Mouse (Mus musculus): ENCODE measurements at regions not wholly inside any gene's neighbourhood (a gene's known extent, or its start where the extent isn't known, plus 50 kb on each side); places are given as distances from the start of the nearest gene placed in this dataset.

- WGBS = 49% methylated on average over 8 of the region's 8 CpGs
- no peaks in the 10 kb centered on the region for H3K36me3 ChIP-seq (ENCODE audit: control insufficient read depth, insufficient read depth, low read length)
- H3K4me1 ChIP-seq (ENCODE audit: control insufficient read depth, insufficient read depth, insufficient read length, low read length) = no peaks in the 10 kb centered on the region
- H3K27me3 ChIP-seq (ENCODE audit: control insufficient read depth, insufficient read depth, low read length) = no peaks in the 10 kb centered on the region
- H3K27ac ChIP-seq (ENCODE audit: insufficient read depth, low read depth, low read length) = no peak overlapping the region
- H3K4me3 ChIP-seq (ENCODE audit: low read depth, low read length) = no peak overlapping the region
- TF ChIP-seq CTCF (IDR thresholded peaks at IDR 0.05; ENCODE audit: extremely low read depth, insufficient read length, insufficient replicate concordance, low read depth, low read length) = no peak
- no peak for TF ChIP-seq POLR2A (IDR thresholded peaks at IDR 0.05; ENCODE audit: low read depth, low read length)
Observed at GRCm38 (mm10) chr10:86555843-86556242, 57.1 kb upstream of the Syn3 start.

Measured in small intestine, adult 2 months (tissue).